Mouse (Mus musculus): Measurements from ENCODE around the gene Slc12a7.

DNA sequence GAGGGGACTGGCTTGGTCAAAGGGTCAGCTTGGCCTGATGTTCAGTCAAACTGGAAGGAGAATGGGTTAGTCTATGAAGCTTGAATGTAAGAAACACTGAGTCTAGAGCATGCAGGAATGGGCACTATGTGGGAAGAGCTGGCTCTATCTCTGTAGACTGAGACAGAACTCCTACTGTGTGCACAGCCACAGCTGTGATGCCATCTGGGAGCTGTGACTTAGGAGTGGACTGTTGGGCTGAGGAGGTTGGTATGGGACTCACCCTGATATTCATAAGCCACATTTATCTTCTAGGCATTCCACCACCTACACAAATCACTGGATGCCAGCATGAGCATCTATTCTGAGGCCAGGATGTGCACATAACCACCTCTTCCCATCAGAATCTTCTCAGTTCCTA, 24.5 kb downstream of the Slc12a7 start:
- TF ChIP-seq CTCF (conservative IDR thresholded peaks at IDR 0.05; ENCODE audit: insufficient read depth, insufficient read length, low read depth, low read length): no peak
- no peak for TF ChIP-seq POLR2A (IDR thresholded peaks at IDR 0.05; ENCODE audit: low read depth, low read length)
